Mouse (Mus musculus): ENCODE measurements around the gene Slc37a3. TPM values are rescaled to one million over a fixed set of nuclear protein-coding genes. Genes with fewer than 3 reads are reported as not detected.

Gene Slc37a3
- total RNA-seq, 2 experiments from 2014 or later: 16.9 to 18.4 TPM

DNA sequence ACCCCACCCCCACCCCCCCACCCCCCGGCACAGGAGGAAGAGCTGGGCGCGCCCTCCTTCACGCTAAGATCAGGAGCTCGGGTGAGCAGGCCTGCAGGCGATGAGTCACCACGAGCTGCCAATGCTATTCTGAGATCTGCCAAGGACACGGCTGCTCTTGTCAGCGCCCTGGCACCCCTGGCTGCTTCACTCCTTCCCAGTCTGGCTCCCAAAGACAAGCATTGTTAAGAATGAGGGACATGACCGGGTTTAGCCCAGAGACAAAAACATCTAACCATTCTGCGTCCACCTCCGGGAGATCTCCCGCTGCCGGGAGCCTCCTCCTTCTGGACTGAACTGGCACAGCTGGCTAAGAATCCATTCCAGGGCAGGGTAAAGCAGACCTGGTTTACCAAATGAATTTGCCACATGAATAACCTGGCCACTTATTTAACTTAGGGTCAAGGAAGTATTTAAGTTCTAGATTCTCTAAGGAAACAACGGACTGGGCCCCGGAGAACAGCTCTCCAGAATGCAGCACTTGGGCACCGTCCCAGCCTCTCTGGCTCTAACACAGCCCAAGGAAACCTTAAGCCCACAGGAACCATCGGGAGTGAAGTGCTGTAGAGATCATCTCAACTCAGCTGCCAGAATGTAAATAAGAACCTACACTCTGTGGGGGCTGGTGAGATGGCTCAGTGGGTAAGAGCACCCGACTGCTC lies 58.3 kb downstream of the Slc37a3 start:
- peak; percentile 74 to 85 for DNase-seq

DNA sequence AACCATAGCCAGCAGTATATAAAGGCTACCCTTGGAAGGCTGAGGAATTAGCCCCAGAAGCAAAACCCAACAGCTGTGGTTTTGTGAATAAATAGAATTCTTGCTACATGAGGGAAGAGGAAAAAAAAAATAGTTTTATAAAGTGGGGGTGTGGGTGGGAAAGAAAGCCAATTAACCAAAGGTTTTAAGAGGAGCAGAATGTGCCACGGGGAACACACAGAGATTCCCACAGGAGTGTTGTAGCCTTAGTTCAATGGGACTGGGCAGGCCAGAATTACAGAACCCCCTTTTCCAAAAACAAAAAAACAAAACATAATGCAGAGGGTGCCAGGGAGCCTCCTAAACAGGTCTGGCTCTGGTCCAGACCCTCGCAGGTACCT lies 58.9 kb downstream of the Slc37a3 start:
- DNase-seq: peak in 1 of 2 experiments; percentile 36

DNA sequence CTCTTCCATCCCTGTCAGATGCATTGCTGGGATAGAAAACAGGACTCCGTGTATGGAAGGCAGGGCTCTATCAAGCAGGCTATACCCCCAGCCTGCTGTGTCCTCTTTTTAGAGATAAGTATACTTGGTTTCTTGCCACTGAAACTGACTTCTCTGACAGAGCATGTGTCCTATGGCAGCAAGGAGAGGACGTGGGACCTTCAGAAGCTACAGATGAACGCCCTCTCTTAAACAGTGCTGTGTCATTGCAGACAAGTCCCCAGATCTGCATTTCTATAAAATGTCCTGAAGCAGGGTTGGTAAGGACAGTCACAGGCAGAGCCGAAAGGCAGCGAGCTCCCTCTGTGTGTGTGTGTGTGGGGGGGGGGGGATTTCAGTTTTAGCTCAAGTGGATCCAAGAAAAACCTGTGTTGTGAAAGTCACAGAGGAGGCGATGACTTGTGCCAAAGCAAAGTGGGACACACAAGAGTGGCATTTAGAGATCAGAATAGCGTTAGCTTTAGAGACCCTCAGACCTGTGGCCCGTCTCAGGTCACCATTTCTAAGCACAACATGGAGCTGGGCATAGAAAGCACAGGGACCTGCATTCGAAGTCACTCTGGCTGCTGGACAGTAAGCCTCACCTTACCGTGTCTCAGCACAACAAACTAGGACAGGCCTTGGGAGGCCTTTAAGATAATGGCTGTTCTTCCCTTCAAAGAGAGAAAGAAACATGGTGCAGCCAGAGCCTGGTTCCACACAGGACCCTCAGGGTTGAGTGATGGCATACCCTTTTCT lies 59.4 kb downstream of the Slc37a3 start:
- peak; percentile 50 to 52 for DNase-seq

DNA sequence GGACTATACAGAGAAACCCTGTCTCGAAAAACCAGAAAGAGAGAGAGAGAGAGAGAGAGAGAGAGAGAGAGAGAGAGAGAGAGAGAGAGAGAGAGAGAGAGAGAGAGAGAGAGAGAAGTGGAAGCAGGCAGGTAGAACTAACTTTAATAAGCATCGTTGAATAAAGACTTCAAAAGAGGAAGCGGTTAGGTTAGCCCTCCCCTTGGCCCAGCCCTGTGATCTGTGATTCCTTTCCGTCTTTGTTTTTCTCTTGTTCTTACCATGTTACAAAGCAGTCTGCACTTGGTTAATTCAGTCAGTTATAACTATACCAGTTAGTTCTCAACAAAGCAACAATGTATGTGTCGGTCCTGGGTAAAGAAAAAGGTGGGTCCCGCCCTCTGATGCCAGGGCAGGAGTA lies 61.4 kb downstream of the Slc37a3 start:
- DNase-seq: no peak

DNA sequence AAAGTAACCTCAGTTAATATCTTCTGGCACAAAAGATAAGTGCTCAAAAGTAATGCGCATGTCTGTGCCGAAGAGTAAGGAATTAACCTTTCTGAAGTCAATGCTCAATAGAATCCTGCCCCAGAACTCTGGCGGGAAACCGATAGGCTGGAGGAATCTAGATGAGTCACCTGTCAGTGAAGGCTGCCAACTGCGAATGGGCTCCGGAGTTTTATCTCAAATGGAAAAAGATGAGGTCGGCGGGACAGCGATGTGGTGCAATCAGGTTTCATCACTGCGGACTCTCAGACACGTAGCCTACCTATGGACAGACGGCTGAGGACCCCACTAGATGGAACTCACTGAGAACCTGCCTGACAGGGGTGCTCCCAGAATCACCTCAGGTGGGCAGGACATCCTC lies 63.0 kb downstream of the Slc37a3 start:
- no peak for DNase-seq

DNA sequence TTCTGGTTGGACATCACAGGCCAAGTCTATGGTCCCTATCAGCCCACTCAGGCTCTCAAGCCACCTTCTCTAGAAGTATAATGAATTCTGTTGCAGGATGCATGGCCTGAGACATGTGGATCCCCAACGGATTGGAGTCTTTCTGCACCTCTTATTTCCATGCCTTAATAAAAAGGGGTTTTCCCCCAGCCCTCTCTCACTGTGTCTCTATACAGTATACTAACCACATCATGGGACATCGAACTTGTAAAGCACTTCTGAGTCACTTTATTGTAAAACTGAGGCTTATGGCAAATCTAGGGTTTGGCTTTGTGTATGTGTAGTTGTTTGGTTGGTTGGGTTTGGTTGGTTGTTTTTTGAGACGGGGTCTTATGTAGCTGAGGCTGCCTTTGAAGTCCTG lies 65.7 kb downstream of the Slc37a3 start:
- no peak for DNase-seq

DNA sequence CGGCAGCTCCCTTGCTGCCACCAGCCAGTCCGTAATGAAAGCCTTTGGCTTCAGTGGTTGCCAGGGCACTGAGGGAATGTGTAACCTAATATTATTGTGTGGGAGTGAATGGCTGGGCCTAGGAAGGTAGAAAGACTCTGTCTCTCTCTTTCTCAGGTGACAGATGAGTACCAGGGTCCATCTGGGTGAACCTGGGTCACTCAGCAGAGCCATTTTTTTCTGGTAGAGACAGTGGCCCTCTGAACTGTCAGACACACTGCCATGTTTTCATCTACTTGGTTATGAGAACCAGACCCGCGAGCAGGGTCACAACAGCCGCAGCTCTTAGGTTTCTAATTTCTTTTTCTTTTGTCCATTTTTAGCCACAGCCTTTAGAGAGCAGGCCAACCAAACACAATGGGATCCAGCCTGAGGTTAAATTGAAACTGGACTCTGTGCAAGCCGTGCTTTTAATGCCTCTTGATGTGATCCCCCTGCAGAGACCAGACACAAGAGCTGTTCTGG lies 73.1 kb downstream of the Slc37a3 start:
- DNase-seq: no peak

DNA sequence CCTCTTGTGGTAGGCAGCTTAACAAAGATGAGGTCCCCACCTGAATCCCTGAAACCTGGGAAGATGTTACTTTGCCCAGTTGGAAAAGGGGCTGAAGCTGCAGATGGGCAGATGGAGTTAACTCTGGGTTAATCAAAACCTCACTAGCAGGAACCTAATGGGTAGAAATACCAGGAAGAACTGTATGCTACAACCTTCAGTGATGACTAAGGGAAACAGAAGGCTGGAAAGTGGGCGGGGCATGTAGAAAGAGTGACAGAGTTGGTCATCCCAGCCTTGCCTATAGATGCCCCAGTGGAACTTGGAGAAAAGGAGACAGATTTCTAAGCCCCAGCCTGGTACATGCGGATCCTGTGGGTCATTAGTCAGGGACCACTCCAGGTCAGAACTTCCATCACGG lies 76.0 kb downstream of the Slc37a3 start:
- DNase-seq: no peak

DNA sequence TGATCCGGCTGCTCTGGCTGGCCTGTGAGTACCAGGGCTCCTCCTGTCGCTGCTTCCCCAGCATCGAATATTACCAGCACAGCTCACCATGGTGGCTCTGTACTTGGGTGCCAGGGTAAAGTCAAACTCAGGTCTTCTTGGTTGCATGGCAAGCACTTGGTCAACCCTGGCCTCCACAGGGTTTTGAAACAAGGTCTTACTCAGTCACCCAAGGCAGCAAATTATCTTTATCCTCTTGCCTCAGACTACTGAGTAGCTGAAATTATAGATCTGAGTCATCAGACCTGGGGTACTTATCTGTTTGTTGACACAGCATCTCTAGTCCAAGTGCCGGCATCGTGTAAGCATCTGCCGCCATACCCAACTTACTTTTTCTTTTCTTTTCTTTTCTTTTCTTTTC lies 80.4 kb downstream of the Slc37a3 start:
- no peak for DNase-seq

DNA sequence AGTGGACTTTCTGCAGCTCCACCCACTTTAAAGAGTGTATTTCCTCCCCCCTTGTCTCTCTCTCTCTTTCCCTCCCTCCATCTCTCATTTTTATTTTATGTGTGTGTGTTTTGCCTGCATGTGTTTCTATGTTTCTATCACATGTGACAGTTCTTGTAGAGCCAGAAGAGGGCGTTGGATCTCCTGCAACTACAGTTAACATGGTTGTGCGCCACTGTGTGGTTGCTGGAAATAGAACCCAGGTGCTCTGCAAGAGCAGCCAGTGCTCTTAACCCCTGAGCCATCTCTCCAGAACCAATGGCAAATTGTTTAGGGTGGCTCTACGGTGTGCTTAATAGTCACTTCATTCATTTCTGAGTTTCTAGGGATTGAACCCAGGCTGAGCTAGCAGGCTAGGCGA lies 81.0 kb downstream of the Slc37a3 start:
- no peak for DNase-seq

DNA sequence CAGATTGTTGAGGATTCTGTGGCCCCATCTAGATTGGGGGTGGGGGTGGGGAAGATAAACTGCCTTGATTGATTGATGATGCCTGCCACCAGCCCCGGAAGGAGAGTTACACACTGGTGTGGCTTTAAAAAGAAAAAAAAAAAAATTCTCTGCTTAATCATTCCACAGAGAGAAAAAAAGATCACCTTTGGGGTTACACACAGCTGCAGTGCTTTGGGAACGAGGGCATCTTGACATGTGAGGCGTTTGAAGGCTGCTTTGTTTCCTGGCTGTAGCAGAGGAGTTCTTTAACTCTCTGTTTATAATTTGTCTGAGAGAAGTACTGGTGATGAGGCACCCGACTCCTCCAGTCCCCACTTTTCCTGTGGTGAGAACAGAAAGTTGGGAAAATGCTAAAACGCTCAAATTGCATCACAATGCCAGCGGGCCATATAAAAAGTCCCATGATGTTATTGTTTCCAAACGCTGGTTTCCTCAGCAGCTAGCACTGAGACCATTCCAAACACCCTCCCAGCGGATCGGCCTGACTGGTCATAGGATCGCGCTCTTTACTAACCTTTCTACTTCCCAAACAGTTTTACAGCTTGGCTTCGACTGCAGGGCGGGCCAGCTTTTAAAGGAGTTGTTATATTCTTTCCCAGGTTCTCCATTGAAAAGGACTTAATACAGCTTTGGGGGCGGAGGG lies 81.6 kb downstream of the Slc37a3 start:
- peak in 1 of 2 experiments; percentile 38 for DNase-seq

DNA sequence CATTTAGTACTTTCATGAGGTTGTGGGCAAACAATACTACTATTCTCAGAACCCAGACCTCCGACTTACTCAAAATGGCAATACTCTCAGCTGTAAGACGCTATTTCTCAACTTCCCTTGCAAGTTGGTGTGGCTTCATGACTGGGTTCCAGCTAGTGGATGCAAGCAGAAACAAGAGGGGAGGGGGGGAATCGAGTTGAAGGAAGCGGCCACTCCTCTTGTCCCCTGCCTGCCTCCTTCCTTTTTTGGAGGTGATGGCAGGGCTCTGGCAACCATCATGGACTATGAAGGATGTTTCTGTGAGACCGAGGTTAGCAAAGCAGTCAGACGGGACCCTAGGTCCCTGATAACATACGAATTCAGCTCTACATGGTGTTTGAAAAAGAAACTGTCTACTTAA lies 87.8 kb downstream of the Slc37a3 start:
- no peak for DNase-seq

DNA sequence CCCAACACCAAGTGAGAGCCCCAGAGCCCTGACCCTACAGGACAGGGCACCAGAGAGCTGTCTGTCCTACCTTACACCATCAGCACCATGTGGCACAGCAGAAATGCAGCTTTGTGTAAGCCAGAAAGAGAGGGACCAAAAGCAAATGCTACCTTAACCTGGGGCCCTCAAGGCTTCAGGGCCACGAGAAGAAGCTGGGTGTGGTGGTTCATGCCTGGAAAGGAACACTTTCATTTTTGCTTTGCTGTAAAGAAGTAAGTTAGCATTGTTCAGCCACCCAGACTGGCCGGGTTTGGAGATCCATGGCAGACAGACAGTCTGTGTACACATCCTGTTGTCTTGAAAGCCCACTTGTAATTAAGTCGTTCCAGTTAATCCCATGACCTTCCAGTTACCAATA lies 89.7 kb downstream of the Slc37a3 start:
- DNase-seq: no peak

DNA sequence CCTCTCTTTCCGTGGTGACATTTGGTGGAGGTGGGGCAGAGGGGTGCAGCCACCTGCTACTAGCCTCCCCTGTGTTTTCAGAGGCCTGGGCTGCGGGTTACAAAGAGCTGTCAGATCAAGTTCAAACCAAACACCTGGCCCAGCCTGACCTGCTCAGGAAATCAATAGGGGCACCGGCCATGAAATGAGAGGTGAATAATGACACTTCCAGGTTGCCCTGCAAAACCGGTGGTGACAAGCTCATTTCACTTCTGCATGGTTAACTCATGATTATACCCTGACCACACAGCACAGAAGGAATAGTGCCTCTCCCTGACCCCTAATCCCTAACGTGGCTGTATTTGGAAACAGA lies 90.8 kb downstream of the Slc37a3 start:
- DNase-seq: no peak

DNA sequence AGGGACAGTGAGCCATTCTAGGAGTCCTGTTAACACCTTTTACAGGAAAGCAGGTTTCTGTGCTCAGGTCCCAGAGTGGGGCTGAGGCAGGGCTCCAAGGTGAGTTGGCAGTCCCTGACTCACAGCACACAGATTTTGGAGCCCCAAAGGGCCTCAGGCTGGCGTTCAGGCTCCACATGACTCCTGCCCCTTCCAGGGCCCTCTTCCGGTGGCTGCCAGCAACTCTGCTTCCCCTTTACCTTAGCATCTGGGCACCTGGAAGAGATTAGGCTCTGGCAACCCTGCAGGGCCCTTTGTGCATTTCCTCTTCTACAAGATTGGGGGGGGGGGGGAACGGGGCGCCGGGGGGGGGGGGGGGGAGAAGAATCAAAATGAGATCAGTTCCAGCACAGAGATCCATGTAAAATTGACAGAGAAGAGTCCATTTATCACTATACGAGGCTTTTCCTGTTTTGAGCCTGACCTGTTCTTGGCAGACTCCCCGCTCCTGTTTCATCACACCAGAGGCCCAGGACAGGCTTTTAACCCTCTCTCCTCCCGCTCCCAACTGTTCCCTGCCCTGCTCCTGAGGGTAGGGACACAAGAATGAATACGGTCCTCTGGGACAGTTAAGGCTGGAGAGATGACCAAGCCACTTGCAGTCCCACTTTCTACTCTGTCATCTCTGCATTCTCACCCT lies 91.3 kb downstream of the Slc37a3 start:
- DNase-seq: peak; percentile 38 to 51

DNA sequence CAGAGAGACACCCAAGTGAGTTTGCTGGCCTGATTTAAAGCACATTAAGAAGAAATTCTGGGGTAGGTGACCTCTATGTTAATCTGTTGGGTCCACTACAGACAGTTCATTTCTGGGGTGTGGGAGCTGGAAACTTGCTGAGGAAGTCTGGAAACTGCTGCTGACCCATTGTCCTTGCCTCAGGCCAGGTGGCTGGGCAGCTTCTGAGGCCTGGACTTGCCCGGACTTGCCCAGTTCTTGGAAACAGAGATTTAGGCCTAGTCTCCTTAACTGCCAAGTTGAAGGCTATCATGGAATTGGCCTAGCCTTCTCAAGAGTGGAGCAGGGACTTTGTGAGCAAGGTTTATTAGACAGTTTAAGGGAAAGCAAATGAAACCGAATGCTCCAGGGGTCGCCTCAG lies 92.6 kb downstream of the Slc37a3 start:
- DNase-seq: no peak

Other genes starting within 250 kb of the Slc37a3 start
- 10 to 100 TPM; 18.7 to 18.8 TPM for gene Kdm7a, start 170.9 kb downstream of the Slc37a3 start, total RNA-seq (2021)
- gene Rab19, start 3.5 kb upstream of the Slc37a3 start, total RNA-seq (2021): under 1 TPM in 1 of 2 experiments, not detected in 1; 0.31 TPM
- gene Mkrn1, start 42.8 kb upstream of the Slc37a3 start, total RNA-seq (2021): 10 to 100 TPM; 60.2 to 65.0 TPM
- gene Dennd2a, start 180.2 kb upstream of the Slc37a3 start, total RNA-seq (2021): 1 to 10 TPM; 5.8 to 6.2 TPM
- gene Adck2, start 196.2 kb upstream of the Slc37a3 start, total RNA-seq (2021): 10 to 100 TPM; 13.1 to 13.6 TPM
- gene Gm42420, start 208.1 kb upstream of the Slc37a3 start, total RNA-seq (2021): 1 to 10 TPM in 1 of 2 experiments, not detected in 1; 1.7 TPM
- 100 to 1,000 TPM; 707 to 787 TPM for gene Ndufb2, start 214.9 kb upstream of the Slc37a3 start, total RNA-seq (2021)

Measured in heart, adult 18-20 months (tissue).